Mouse (Mus musculus): ENCODE measurements around the gene 2810459M11Rik. TPM values are rescaled to one million over a fixed set of nuclear protein-coding genes. Genes with fewer than 3 reads are reported as not detected.

Gene 2810459M11Rik
- polyA plus RNA-seq, 2 experiments = 12.3 to 15.5 TPM

DNA sequence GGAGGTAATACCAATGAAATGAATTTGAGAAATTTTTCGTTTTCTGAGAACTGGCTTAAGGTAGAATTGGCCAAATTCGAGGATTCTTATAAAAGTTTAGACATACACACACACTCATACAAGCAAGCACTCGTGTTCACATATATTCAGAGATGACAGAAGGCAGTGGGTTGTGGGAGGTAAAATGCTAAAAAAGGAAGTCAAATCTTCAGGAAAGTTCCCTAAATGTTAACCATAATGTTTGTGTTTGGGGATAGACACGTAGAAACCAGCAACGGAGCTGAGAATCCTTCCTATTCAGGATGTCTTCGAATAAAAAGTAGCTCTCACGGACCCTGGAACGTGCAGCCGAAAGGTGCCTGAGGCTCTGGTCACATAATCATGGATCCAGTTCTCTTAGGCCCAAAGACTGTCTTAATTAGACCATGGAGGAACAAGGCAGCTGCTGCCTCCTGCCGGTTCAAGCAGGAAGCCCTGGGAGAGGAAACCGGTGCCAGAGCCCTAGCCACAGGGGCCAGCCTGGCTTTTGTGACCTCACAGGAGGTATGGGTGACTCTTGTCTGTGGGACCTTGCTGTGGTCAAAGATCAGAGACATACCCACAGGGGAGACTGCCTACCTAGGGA lies 24.2 kb upstream of the 2810459M11Rik start:
- Histone ChIP-seq H3K4me3 (ENCODE audit: insufficient read depth in 1 of 2, low read depth in 2 of 2, low read length in 2 of 2) (no peak overlapping the region), H3K4me2 (ENCODE audit: low read depth) (no peak overlapping the region), H3K4me1 (replicated peaks; ENCODE audit: control insufficient read depth in 2 of 2, insufficient read depth in 2 of 2, low read length in 1 of 2) (peaks cover 0 to 4% of the 10 kb centered on the region in 2 experiments; a peak in 1 of 4 replicates), H3K9ac (replicated peaks) (no peak overlapping the region), H3K27ac (no peak overlapping the region), H3K27me3 (ENCODE audit: control insufficient read depth, insufficient read depth, low read length) (peaks cover 19% of the 10 kb centered on the region), H3K36me3 (replicated peaks; ENCODE audit: control insufficient read depth, insufficient read depth, low read depth) (no peaks in the 10 kb centered on the region), H3K9me3 (ENCODE audit: control insufficient read depth, low read length) (no peaks in the 10 kb centered on the region)
- WGBS (ENCODE audit: insufficient replicate concordance) = 36% methylated on average over 11 of the region's 11 CpGs
- ATAC-seq (ENCODE audit: insufficient read depth) = no peak
- TF ChIP-seq EP300 (IDR thresholded peaks at IDR 0.05; ENCODE audit: low read depth) = no peak
- peak; percentile 42 for TF ChIP-seq CTCF (IDR thresholded peaks at IDR 0.05; ENCODE audit: low read depth)
- no peak for DNase-seq (ENCODE audit: low read depth in 3 of 3, low spot score in 3 of 3)

DNA sequence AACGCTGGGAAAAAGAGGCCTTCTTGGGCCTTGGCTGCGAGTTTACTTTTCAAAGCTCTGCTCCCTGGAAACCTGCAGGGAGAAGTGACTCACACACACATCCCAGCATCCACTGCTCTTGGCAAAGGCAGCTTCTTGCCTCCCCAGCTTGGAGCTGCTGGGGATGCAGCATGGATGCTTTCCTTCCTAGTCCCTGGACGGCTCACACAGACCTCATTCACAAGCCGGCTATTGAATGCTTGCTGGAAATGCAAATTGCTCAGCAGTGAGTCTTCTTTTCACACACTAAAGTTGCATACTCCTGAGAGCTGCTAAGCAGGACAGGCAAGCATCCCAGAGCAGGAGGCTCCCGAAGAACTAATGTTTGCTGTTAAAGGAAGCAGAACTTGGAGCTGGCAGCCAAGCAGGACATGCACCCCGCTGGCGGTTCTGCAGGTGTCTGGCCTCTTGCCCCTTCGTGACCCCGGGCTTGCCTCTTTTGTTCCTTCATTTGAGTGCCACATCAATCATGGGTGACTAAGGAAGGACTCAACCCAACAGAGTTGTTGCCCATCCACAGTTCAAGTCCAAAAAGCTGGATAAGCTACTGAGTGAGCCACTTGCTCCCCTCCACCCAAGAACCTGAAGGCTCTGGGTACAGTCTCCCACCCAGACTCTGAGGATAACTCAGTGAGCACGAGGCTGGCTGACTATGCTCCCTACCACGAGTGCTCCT lies 13.2 kb upstream of the 2810459M11Rik start:
- H3K27me3 ChIP-seq (ENCODE audit: control insufficient read depth, insufficient read depth, low read length) = no peaks in the 10 kb centered on the region
- TF ChIP-seq CTCF (IDR thresholded peaks at IDR 0.05; ENCODE audit: low read depth) = no peak
- no peak for TF ChIP-seq EP300 (IDR thresholded peaks at IDR 0.05; ENCODE audit: low read depth)
- no peak overlapping the region for H3K4me2 ChIP-seq (ENCODE audit: low read depth)
- ATAC-seq (ENCODE audit: insufficient read depth) (no peak), DNase-seq (ENCODE audit: low read depth in 3 of 3, low spot score in 3 of 3) (no peak)
- 28% methylated on average over 11 of the region's 11 CpGs for WGBS (ENCODE audit: insufficient replicate concordance)
- no peak overlapping the region for H3K27ac ChIP-seq
- no peak overlapping the region for H3K9ac ChIP-seq (replicated peaks)
- H3K9me3 ChIP-seq (ENCODE audit: control insufficient read depth, low read length) = no peaks in the 10 kb centered on the region
- no peaks in the 10 kb centered on the region for H3K36me3 ChIP-seq (replicated peaks; ENCODE audit: control insufficient read depth, insufficient read depth, low read depth)
- H3K4me1 ChIP-seq (replicated peaks; ENCODE audit: control insufficient read depth in 2 of 2, insufficient read depth in 2 of 2, low read length in 1 of 2) = no peaks in the 10 kb centered on the region
- no peak overlapping the region for H3K4me3 ChIP-seq (ENCODE audit: insufficient read depth in 1 of 2, low read depth in 2 of 2, low read length in 2 of 2)

DNA sequence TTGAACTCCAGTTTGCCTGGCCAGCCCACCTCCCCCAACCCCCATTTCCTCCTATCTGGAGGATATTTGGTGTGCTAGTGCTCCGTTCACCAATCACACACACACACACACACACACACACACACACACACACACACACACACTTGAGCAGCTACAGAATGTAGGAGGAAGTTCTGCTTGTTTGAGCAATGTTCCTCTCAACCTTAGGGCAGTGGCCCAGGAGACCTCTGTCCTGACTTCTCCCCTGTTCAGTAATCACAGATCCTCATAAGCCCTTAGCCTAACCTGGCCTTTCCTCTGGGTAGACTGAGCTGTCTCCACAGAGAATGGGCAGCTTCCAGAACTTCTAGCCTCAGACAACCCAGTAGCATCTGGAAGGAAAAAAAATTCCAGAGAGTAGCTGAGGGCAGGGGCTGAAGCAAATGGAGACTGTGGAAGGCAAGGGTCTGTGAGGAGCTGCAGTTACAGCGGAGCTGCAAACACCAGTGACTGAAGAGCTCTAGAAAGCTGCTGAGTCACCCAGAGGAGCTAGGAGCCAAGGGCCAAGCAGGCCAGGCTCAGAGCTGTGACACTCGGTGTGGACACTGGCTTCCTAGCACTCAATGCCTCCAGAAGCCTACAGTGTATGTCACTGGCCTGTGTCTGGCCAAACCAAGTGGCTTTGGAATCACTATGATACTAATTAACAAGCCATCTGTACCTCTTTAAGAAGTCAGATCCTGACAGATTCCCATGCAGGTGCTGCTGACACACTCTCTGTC lies 7.3 kb upstream of the 2810459M11Rik start:
- WGBS (ENCODE audit: insufficient replicate concordance) = 24% methylated on average over 3 of the region's 3 CpGs
- Histone ChIP-seq H3K4me2 (ENCODE audit: low read depth) (no peak overlapping the region), H3K4me1 (replicated peaks; ENCODE audit: control insufficient read depth in 2 of 2, insufficient read depth in 2 of 2, low read length in 1 of 2) (peaks cover 0 to 13% of the 10 kb centered on the region in 2 experiments; a peak in 2 of 4 replicates), H3K4me3 (ENCODE audit: insufficient read depth in 1 of 2, low read depth in 2 of 2, low read length in 2 of 2) (no peak overlapping the region), H3K27me3 (ENCODE audit: control insufficient read depth, insufficient read depth, low read length) (no peaks in the 10 kb centered on the region; the same call in 1 of the 2 replicates), H3K36me3 (replicated peaks; ENCODE audit: control insufficient read depth, insufficient read depth, low read depth) (no peaks in the 10 kb centered on the region), H3K27ac (no peak overlapping the region), H3K9me3 (ENCODE audit: control insufficient read depth, low read length) (no peaks in the 10 kb centered on the region), H3K9ac (replicated peaks) (no peak overlapping the region)
- DNase-seq (ENCODE audit: low read depth in 3 of 3, low spot score in 3 of 3) (no peak), ATAC-seq (ENCODE audit: insufficient read depth) (no peak)
- TF ChIP-seq CTCF (IDR thresholded peaks at IDR 0.05; ENCODE audit: low read depth) (no peak), EP300 (IDR thresholded peaks at IDR 0.05; ENCODE audit: low read depth) (no peak)

DNA sequence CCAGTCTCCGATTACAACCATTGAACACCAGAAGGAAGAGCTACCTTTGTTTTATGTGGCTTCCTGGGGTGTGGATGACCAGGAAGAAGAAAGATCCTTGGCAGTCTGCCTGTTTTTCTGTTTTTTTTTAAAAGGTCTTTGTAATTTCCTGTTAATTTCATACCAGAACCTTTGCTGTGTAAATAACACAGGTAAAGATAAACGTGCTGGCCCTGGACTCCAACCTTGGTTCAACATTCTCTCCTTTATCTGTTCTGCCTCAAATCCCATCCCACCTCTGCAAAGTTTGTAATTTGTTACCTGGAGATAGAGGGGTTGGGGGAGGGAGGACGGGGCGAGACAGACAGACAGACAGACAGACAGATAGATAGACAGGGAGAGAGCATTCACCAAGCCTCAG lies 5.5 kb upstream of the 2810459M11Rik start:
- H3K4me2 ChIP-seq (ENCODE audit: low read depth) = no peak overlapping the region
- no peaks in the 10 kb centered on the region for H3K36me3 ChIP-seq (replicated peaks; ENCODE audit: control insufficient read depth, insufficient read depth, low read depth)
- no peak overlapping the region for H3K27ac ChIP-seq
- H3K27me3 ChIP-seq (ENCODE audit: control insufficient read depth, insufficient read depth, low read length) = peaks cover 13% of the 10 kb centered on the region
- DNase-seq (ENCODE audit: low read depth in 3 of 3, low spot score in 3 of 3) = peak in 1 of 3 experiments; percentile 19
- no peaks in the 10 kb centered on the region for H3K9me3 ChIP-seq (ENCODE audit: control insufficient read depth, low read length)
- no peak overlapping the region for H3K9ac ChIP-seq (replicated peaks)
- TF ChIP-seq CTCF (IDR thresholded peaks at IDR 0.05; ENCODE audit: low read depth) (no peak), EP300 (IDR thresholded peaks at IDR 0.05; ENCODE audit: low read depth) (no peak)
- H3K4me3 ChIP-seq (ENCODE audit: insufficient read depth in 1 of 2, low read depth in 2 of 2, low read length in 2 of 2) = no peak overlapping the region
- ATAC-seq (ENCODE audit: insufficient read depth) = peak; percentile 50; the same call in 1 of the 2 replicates
- WGBS (ENCODE audit: insufficient replicate concordance) = 43% methylated on average over 4 of the region's 4 CpGs
- peaks cover 0 to 13% of the 10 kb centered on the region in 2 experiments; a peak in 2 of 4 replicates for H3K4me1 ChIP-seq (replicated peaks; ENCODE audit: control insufficient read depth in 2 of 2, insufficient read depth in 2 of 2, low read length in 1 of 2)

DNA sequence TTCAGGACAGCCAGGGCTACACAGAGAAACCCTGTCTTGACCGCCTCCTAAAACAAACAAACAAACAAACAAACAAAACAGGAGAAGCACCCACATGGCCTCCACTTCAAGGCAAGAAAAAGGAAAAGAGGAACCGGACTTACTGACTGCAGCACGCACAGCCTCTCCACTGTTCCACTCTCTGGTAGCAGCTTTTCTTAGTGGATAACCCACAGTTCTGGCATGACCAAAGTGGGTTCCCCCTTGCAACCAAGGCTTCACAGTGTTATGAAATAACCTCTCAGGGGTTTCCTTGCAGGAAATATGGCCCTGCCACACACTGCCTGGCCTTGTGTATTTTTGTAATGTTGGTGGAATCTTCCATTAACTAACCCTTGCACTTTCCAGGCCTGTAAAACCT lies 4.8 kb upstream of the 2810459M11Rik start:
- DNase-seq (ENCODE audit: low read depth in 3 of 3, low spot score in 3 of 3) (no peak), ATAC-seq (ENCODE audit: insufficient read depth) (no peak)
- Histone ChIP-seq H3K36me3 (replicated peaks; ENCODE audit: control insufficient read depth, insufficient read depth, low read depth) (no peaks in the 10 kb centered on the region), H3K4me3 (ENCODE audit: insufficient read depth in 1 of 2, low read depth in 2 of 2, low read length in 2 of 2) (no peak overlapping the region), H3K27ac (no peak overlapping the region), H3K27me3 (ENCODE audit: control insufficient read depth, insufficient read depth, low read length) (peaks cover 20% of the 10 kb centered on the region), H3K9me3 (ENCODE audit: control insufficient read depth, low read length) (no peaks in the 10 kb centered on the region), H3K9ac (replicated peaks) (no peak overlapping the region), H3K4me1 (replicated peaks; ENCODE audit: control insufficient read depth in 2 of 2, insufficient read depth in 2 of 2, low read length in 1 of 2) (peaks cover 0 to 13% of the 10 kb centered on the region in 2 experiments; a peak in 2 of 4 replicates), H3K4me2 (ENCODE audit: low read depth) (no peak overlapping the region)
- TF ChIP-seq EP300 (IDR thresholded peaks at IDR 0.05; ENCODE audit: low read depth) = no peak
- no peak for TF ChIP-seq CTCF (IDR thresholded peaks at IDR 0.05; ENCODE audit: low read depth)
- WGBS (ENCODE audit: insufficient replicate concordance) = 53% methylated on average over 3 of the region's 3 CpGs

Measured in liver, embryonic 14.5 days (tissue).